Mouse (Mus musculus): ENCODE measurements at regions not wholly inside any gene's neighbourhood (a gene's known extent, or its start where the extent isn't known, plus 50 kb on each side); places are given as distances from the start of the nearest gene placed in this dataset.

DNA sequence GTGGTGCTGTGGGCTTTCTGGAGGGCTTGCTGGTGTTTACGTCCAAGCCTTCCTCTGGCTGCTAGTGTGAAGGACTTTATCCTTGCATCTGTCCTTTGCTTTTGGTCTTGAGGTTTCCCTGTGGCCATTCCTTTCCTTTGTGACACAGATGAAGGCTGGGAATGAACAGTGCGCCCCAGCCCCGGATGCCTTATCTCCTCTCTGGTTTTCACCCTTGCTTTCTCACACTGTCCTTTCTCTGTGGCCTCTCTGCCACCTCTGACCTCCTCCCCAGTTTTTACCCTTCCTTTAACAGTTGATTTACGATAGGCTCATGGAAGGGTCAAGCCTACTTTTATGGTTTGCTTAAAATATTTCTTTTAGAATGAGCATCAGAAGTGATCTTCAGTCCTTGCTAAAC, 53.2 kb downstream of the Gas1 start:
- no peak for ATAC-seq (replicated peaks; ENCODE audit: low read depth, poor library complexity, severe bottlenecking)

DNA sequence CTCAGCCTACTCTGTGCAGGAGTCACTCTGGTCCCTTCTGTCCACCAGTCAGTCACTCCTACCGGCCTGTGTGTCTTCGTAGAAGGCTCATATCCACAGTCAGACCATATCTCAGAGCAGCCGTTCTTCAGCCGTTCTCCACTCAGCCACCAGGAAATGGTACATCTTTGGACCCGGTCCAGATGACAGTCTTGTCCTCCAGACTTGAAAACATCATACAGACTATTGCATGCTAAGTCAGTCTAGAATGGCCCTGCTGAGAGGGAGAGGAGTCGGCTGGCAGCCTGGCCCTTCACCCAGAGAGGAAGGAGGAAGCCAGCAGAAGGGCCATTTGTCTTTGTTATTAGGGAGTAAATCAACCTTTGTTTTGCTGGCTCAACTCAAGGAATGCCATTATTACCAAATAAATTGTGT, 54.0 kb downstream of the Gas1 start:
- no peak for ATAC-seq (replicated peaks; ENCODE audit: low read depth, poor library complexity, severe bottlenecking)

DNA sequence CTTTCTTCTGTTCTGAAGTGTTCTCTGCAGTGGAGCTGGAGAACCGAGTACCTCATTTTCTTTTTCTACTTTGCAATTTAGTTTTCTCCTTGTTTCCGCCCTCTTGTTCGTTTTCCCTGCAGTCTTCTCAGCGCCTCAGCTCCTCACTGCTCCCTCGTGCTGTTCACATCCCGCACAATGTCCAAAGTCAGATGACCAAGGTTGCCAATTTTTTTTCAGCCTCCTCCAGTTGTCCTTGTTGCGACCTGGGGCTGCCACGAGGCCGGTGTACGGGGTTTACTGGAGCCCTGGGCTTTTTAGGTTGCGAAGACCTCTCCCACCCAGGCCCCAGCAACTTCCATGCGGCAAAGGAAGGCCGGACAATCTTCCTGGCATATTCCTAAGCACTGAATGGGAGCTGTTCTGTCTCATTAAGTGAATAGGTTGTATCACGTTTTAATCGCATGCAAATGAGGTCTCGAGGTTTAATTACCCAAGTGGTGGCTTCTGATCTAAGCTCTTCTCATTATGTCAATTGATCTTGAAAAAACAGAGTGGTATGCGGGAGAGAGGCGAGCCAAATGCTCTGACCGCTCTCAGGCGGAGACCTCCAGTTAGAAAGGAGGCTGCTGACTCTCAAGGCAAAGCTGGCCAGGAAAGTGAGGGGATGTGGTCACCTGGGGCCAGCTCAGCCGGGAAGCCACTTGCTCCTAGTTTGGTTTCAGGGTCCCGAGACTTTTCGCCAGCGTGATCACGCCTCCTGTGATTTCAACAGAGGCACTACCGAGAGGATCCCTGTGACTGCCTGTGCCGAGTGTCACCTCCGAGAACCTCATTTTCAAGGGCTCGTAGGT, 54.6 kb downstream of the Gas1 start:
- ATAC-seq (replicated peaks; ENCODE audit: low read depth, poor library complexity, severe bottlenecking), result no peak

DNA sequence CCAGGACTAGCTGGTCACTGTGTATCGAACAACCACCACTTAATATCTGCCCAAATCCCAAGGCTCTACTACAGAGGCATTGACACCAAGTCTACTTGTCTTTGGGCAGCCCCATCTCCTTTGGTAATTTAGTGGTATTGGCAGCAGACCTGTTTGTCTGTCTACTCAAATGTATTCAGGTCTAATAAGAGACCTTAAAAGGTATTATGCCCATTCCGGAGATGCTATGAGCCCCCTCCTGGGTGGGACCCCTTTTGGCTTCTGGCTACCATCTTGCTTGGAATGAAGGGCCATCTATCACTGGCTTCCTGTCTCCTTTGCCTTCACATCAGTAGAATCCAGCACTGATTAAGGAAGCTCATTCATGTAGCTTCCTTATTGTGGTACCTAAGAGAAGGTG, 65.7 kb downstream of the Gas1 start:
- no peak for ATAC-seq (replicated peaks; ENCODE audit: low read depth, poor library complexity, severe bottlenecking)

DNA sequence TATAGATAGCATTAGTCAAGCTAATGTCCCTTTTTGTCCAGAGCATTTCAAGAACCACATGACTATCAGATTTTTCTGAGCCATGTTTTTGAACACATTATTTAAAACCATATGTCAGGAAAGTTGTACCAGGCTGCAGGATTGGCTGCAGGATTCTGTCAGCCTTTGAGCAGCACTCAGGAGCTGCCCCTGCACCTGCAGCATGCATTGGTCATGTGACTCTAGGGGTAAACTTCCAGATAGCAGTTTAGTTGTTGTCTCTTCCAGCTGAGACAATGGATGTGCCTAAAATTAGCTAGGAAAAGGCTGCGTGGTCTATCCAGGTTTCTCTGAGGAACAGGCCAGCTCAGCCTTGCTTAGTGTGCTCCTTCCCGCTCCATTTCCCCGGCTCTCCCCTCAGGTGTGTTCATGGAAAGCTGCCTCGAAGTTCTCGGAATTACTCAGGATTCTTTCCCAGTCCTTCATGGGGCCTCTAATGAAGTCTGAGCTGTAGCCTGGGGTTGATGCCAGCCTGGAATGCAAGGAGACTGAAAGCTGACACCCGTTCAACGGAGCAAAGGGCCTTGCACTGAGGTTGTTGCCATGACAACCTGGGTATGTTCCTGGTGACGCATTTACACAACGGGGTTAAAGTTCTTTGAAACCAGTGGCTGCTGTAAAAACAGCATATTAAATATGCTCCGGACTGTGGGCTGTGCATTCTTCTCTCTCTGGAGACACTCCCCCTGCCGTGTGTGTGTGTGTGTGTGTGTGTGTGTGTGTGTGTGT, 66.9 kb downstream of the Gas1 start:
- no peak for ATAC-seq (replicated peaks; ENCODE audit: low read depth, poor library complexity, severe bottlenecking)

DNA sequence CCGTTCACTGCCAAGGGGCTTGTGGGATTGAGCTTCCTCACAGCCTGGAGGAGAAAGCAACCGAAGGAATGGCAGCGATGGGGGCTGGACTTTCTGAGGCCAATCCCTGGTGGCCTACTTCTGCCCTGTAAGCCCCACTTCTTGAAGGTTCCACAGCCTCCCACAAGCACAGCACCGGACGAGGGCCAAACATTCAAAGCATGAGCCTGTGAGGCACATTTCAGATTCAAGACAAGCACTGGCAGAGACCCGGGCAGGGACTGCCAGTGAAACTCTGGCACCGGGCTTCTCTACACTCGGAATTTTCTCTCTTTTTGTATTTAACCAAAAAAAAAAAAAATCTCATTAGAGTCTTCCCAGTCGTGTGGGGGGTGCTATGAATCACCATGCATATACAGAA, 71.9 kb downstream of the Gas1 start:
- no peak for ATAC-seq (replicated peaks; ENCODE audit: low read depth, poor library complexity, severe bottlenecking)

DNA sequence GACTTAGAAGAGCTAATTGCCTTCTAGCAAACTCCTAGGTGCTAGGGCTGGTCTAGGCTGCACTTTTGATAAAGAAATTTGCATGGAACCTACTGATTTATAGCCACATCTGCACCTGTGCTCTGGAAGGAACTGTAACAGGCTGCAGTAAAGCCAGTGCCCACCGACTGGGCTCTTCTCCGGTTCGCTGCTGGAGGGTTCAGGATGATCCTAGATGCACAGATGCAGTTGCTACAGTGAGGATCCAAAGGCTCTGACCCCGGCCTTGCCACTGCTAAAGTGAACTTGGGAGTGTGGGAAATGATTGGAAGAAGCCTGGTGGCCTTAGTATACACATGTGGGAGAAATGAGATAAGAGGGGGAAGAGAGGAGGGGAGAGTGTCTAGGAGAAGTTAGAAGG, 75.5 kb downstream of the Gas1 start:
- ATAC-seq (replicated peaks; ENCODE audit: low read depth, poor library complexity, severe bottlenecking), result no peak

DNA sequence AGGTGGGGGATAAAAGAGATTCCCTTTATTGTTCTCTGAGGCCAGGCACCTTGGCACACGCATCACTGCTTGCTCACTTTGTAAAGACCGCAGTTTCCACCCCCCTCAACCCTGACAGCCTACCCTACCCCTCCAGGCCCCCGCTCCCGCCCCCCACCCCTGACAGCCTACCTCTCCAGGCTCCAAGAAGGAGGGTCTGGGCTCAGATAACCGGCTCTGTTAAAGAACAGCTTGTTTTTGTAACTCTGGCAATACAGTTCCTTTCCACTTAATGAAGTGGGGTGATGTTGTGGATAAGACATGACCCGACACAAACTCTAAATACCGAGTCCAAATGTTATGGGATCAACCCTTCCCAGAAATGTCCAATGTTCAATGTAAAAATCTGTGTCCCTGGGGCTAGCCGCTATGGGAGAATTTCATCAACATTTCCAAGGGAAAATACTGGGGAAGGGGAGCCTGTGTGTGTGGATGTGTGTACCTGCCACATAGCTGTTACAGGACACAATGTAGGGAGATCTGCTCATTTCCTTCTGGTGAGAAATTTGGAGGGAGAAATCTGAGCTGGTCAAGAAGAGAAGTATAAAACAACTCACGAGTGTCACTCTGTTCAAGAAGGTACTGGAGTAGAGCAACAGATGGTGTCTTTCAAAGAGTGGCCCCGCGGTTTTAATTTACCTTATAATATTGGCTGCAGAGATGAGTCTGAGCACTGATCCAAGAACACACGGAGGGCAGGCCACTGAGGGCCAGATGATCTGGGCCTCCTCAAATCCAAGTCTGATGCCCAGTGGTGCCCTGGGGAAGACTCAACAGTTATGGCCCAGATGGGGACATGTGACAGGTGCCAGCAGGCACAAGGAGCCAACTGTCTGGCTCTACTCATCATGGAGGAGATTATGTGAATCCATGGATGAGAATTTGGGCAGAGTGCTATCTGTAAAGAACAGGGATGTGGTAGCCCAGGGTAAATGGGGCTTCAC, 76.7 kb downstream of the Gas1 start:
- ATAC-seq (replicated peaks; ENCODE audit: low read depth, poor library complexity, severe bottlenecking), result no peak

DNA sequence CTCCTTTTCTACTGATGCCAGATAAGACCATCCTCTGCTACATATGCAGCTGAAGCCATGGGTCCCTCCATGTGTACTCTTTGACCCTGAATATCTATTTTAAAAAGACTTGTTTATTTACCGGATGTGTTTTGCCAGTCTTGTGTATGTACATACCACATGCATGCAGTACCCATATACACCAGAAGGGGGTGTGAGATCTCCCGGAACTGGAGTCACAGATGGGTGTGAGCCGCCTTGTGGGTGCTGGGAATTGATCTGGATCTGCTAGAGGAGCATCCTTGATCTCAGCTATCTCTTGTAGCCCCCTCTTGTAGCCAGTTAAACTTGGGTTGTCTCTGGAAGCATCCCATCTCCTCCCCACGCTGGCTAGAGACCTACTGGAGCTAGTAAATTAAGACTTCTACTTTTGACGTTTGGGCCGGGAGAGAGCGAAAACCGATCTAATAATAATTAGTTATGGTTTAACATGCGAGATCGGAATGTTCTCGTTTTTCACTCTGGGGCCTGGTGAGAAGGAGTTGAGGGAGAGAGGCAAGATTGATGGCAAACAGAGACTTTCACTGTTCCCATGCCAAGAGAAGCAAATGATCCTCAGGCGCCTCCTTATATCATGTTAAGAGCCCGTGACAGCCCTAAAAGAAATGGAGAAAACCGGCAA, 77.6 kb downstream of the Gas1 start:
- no peak for ATAC-seq (replicated peaks; ENCODE audit: low read depth, poor library complexity, severe bottlenecking)

DNA sequence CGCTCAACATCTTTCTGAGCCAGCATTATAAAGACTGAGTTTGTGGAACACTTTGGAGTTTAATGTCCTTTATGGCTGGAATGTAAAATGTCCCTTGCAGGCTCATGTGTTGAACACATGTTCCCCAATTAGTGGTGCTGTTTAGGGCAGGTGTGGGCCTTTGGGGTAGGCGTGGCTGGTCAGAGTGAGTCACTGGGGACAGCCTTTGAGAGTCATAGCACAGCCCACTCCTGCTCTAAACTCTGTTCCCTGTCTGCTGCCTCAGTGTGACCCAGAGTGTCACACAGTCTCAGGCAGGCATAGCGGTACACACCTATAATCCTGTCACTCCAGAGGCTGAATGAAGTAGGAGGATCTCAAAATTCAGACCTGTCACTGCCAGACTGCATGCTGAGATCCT, 78.8 kb downstream of the Gas1 start:
- no peak for ATAC-seq (replicated peaks; ENCODE audit: low read depth, poor library complexity, severe bottlenecking)

DNA sequence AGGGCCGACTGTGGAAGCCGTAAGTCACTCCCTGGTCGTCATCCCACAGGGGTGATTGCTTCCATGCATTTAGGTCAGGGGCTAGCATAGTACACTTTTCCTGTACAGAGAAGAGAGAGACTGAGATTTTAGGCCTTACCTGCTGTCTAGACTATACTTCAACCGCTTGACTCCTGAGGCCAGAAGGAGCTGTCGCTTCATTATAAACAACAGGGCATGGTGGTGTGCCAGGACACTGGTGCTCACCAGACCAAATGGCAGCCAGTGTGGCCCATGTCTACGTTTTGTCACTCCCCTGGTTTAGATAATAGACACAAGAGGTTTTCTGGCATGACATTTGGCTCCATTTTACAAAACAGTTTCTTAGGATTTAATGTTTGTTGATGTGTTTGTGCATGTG, 79.4 kb downstream of the Gas1 start:
- ATAC-seq (replicated peaks; ENCODE audit: low read depth, poor library complexity, severe bottlenecking), result no peak

DNA sequence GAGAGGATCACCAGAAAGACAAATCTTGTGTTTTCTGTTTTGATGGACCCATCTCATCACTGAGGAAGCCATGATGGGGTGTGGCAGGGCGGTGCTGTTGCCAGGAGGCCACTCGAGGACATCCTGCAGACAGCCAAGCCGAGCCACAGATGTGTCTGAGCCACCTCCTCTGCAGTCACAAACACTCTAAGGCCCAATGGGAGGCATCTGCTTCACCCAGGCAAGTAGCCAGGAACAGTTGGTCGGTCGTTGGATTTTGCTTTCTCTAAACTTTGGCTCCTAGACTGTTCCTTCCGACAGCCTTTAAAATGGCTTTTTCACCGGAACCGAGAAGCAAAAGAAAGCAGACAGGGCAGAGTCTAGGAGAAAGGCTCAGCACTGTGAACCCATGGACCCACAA, 90.5 kb downstream of the Gas1 start:
- ATAC-seq (replicated peaks; ENCODE audit: low read depth, poor library complexity, severe bottlenecking), result no peak

DNA sequence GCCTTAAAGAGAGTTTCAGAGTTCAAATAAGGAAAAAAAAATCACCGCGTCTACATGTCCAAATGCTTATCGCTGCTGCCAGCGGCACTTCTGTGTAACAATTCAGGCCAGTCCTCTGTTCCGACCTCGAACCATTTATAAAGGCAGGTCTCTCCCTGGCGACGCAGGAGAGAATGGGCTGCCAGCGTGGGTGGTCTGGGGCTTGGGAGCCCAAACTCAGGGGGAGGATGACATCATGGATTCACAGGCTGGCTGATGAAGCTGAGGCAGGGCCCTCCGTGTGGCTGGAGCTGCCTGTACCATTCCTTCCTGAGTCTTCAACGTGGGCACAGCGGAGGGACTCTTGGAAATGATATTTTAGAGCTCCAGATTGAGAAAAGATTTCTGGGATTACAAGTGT, 92.2 kb downstream of the Gas1 start:
- ATAC-seq (replicated peaks; ENCODE audit: low read depth, poor library complexity, severe bottlenecking), result no peak

DNA sequence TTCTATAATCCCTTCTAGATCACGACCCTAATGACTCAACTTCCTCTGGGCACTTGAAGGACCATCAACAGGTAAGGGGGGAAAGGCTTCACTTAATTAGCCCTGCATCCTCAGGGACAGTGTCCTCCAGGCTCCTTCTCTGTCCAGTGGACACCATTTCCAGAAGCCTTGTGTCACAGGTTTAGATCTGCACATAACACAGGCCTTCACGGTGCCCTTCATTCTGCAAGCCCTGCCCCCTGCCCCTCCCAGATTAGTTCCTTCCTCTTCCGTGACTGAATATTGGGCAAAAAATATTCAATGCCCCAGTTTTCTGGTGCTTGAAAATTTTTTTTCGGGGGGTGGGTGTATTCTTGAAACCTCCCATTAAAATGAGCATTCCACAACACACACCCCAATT, 92.9 kb downstream of the Gas1 start:
- ATAC-seq (replicated peaks; ENCODE audit: low read depth, poor library complexity, severe bottlenecking), result no peak

DNA sequence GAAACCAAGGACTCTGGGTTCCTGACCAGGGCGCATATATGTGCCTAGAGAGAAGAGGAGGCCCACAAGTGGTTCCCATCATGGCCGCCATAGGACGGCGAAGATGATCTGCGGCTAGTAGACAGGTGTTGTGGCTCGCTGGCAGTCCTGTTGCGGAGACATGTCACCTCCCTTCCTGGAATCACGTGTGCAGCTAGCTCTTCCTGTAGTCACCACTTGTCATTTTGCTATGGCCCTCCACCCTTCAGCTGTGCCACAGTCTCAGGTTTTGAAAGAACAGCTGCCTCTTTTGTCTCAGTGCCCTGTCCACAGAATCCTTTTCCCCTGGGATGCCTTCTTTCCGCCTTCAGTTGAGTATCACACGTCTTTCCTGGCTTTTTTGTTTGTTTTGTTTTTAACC, 97.1 kb downstream of the Gas1 start:
- ATAC-seq (replicated peaks; ENCODE audit: low read depth, poor library complexity, severe bottlenecking), result no peak

DNA sequence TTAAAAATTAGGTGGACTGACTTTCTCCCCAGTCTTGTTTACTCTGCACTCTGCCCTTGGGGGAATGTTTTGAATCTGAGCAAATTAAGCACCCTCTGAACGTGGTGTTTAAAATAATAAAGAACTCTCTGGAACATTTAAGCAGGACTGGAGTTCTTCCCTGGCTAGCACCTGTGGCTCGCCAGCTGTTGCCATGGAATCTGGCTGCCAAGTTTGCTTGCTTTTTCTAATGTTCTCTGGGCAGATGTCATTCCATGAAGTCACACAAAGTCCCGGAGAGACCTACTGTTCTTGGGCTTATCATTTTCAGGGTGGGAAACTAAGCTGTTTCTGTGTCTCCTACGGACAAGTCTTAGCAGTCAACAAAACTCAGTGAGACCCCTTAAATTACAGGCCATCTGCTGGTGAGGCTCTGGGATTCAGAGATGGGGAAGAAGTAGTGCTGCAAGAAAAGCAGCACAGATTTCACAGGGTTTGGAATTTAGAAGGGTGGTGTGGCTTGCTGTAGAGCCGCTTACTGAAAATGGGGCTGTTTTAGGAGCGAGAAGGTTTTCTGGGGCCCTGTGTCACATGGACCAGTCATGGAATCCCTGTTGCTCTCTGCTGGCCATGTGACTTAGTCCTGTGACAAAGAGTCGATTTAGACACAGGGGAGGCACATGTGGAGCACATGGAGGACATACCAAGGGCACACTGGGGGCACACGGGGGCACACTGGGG, 98.7 kb downstream of the Gas1 start:
- ATAC-seq (replicated peaks; ENCODE audit: low read depth, poor library complexity, severe bottlenecking), result no peak

DNA sequence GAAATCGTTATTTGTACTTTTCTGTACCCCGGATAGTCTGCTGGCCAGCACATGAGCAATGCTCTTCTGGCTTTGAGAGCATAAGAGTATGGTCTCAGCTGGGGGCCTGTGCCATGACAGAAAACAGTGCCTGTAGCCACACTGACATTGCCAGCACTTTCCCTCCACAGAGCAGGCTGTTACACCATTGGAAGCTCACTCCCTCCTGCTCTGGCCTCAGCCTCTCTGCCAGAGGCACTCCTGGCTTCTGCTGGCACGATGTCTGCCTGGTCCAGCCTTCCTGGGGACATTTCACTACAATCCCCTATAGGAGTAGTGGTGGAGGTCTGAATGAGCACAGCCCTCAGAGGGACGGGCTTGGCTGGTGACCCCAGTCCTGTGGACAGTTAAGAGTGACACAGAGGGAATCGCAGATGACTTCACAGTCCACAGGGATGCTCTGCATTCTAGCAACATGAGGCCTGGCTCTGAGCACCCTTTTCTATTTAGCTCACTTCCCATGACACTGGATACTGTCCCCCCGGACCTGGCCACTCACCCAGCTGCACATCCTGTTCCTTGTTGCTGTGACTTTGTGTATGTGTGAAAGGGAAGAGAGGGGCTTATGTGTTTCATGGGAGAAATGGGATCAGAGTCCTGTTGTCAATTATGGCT, 100.9 kb downstream of the Gas1 start:
- ATAC-seq (replicated peaks; ENCODE audit: low read depth, poor library complexity, severe bottlenecking), result no peak

DNA sequence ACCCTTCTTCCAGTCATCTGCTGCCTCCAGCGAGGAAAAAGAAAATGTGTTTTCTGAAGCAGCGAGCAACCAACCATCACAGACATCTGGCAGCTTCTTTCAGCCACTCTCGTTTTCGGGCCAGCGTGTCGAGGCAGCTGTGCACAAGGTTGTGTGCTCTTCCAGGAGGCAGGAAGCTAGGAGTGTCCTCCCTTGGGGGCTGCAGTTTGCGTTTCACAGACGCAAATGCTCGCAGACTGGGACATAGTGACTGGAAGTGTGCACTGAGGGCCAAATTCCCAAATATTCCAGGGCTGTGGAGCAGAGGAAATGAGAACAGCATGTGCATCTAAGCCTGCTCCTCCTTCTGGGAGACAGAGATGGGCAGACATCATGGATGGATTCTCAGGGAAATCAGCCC, 105.6 kb downstream of the Gas1 start:
- ATAC-seq (replicated peaks; ENCODE audit: low read depth, poor library complexity, severe bottlenecking), result no peak

DNA sequence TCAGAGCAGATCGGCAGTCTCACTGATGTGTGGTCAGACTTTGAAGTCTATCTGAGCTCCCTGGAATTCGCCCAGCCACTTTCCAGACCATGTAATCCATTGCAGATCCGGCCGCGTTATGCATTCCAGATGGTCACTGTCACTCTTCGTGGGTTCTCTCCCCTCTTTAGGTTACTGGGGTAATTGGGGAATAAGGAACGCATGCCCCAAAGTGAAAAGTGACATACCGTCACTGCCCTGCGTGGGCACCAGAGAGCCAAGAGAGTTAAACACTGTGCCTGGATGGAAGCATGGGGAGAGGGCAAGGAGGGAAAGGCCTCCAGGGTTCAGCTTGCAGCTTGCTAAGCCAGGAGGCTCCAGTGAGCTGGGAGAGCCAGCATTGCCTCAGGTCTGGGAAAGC, 108.0 kb downstream of the Gas1 start:
- no peak for ATAC-seq (replicated peaks; ENCODE audit: low read depth, poor library complexity, severe bottlenecking)

Measured in common myeloid progenitor, adult 5-6 weeks (primary cell).